Mouse (Mus musculus) E14TG2a.4 (cell line): ENCODE results near the gene Kcnh1.

Source experiments
- H3K27me3 ChIP-seq: 2 replicates; pipeline ENCODE4 v1.6.1; 2014; ENCODE audit warnings: low read length, control low read depth; ENCODE audit not compliant: insufficient read depth
- H3K36me3 ChIP-seq: 2 replicates; pipeline ENCODE4 v1.6.1; 2014; ENCODE audit warnings: low read length, control low read depth; ENCODE audit not compliant: insufficient read depth
- H3K4me1 ChIP-seq: replicated peaks from 2 replicates; pipeline ENCODE4 v1.6.1; 2014; ENCODE audit warnings: low read depth, low read length, control low read depth
- H3K4me3 ChIP-seq: replicated peaks from 2 replicates; pipeline ENCODE4 v1.5.1; 2014; ENCODE audit warnings: mild to moderate bottlenecking, low read length
- H3K9me3 ChIP-seq: 2 replicates; pipeline ENCODE4 v1.6.1; 2014; ENCODE audit warnings: low read length, control low read depth
- CTCF ChIP-seq: conservative IDR thresholded peaks from 2 replicates; pipeline ENCODE4 v1.5.1; 2014; ENCODE audit warnings: low read length
- NANOG ChIP-seq: IDR thresholded peaks from 2 replicates; pipeline ENCODE4 v1.6.1; 2014; ENCODE audit warnings: borderline replicate concordance, low read length, mixed read lengths
- POU5F1 ChIP-seq: IDR thresholded peaks from 2 replicates; pipeline ENCODE4 v1.6.1; 2014; ENCODE audit warnings: low read length, borderline replicate concordance

Kcnh1 gene

GRCm38 (mm10) chr1:192314044-192314443 lies 123.5 kb downstream of the Kcnh1 start:
- H3K27me3 ChIP-seq: no peaks in the 10 kb centered on the region

GRCm38 (mm10) chr1:192315392-192316070 lies 125.0 kb downstream of the Kcnh1 start:
- peaks cover 14% of the 10 kb centered on the region for H3K4me1 ChIP-seq
- TF ChIP-seq CTCF (no peak), NANOG (no peak), POU5F1 (no peak)
- no peaks in the 10 kb centered on the region for H3K36me3 ChIP-seq
- no peak overlapping the region for H3K4me3 ChIP-seq
- H3K9me3 ChIP-seq: no peaks in the 10 kb centered on the region
- no peaks in the 10 kb centered on the region for H3K27me3 ChIP-seq

More at GRCm38 (mm10) chr1:192314044-192314443, 123.5 kb downstream of the Kcnh1 start:
- TF ChIP-seq NANOG (no peak), POU5F1 (no peak), CTCF (no peak)
- no peaks in the 10 kb centered on the region for H3K36me3 ChIP-seq
- H3K4me1 ChIP-seq: peaks cover 14% of the 10 kb centered on the region
- H3K9me3 ChIP-seq: no peaks in the 10 kb centered on the region; the same call in 1 of the 2 replicates
- H3K4me3 ChIP-seq: no peak overlapping the region

GRCm38 (mm10) chr1:192324223-192324622 lies 133.6 kb downstream of the Kcnh1 start:
- Histone ChIP-seq H3K9me3 (no peaks in the 10 kb centered on the region), H3K27me3 (no peaks in the 10 kb centered on the region), H3K4me1 (no peaks in the 10 kb centered on the region), H3K4me3 (no peak overlapping the region), H3K36me3 (no peaks in the 10 kb centered on the region)
- TF ChIP-seq NANOG: no peak
- TF ChIP-seq CTCF: no peak
- no peak for TF ChIP-seq POU5F1

GRCm38 (mm10) chr1:192327052-192327451 lies 136.5 kb downstream of the Kcnh1 start:
- Histone ChIP-seq H3K9me3 (no peaks in the 10 kb centered on the region), H3K4me1 (no peaks in the 10 kb centered on the region), H3K4me3 (no peak overlapping the region), H3K36me3 (no peaks in the 10 kb centered on the region), H3K27me3 (no peaks in the 10 kb centered on the region)
- no peak for TF ChIP-seq NANOG
- no peak for TF ChIP-seq POU5F1
- TF ChIP-seq CTCF: no peak

- Histone ChIP-seq H3K9me3 (no peaks in the 10 kb centered on the region), H3K27me3 (no peaks in the 10 kb centered on the region), H3K4me1 (no peaks in the 10 kb centered on the region), H3K4me3 (no peak overlapping the region), H3K36me3 (no peaks in the 10 kb centered on the region)
- no peak for TF ChIP-seq POU5F1
- no peak for TF ChIP-seq CTCF
- no peak for TF ChIP-seq NANOG
Measured at GRCm38 (mm10) chr1:192331207-192331606, 140.6 kb downstream of the Kcnh1 start.

GRCm38 (mm10) chr1:192336029-192336428 lies 145.5 kb downstream of the Kcnh1 start:
- peaks cover 8% of the 10 kb centered on the region; the same call in 1 of the 2 replicates for H3K27me3 ChIP-seq
- H3K36me3 ChIP-seq: no peaks in the 10 kb centered on the region
- TF ChIP-seq NANOG: no peak
- TF ChIP-seq CTCF: no peak
- TF ChIP-seq POU5F1: no peak
- no peaks in the 10 kb centered on the region for H3K4me1 ChIP-seq
- no peak overlapping the region for H3K4me3 ChIP-seq
- H3K9me3 ChIP-seq: peaks cover 17% of the 10 kb centered on the region

- no peak for TF ChIP-seq CTCF
- no peak for TF ChIP-seq NANOG
- no peak for TF ChIP-seq POU5F1
- Histone ChIP-seq H3K9me3 (peaks cover 21% of the 10 kb centered on the region), H3K4me3 (no peak overlapping the region)
Measured at GRCm38 (mm10) chr1:192339361-192340077, 148.9 kb downstream of the Kcnh1 start.

GRCm38 (mm10) chr1:192341774-192342173 lies 151.2 kb downstream of the Kcnh1 start:
- no peaks in the 10 kb centered on the region for H3K4me1 ChIP-seq
- TF ChIP-seq CTCF: no peak
- TF ChIP-seq POU5F1: no peak
- TF ChIP-seq NANOG: no peak
- H3K36me3 ChIP-seq: no peaks in the 10 kb centered on the region
- H3K4me3 ChIP-seq: no peak overlapping the region
- peaks cover 21% of the 10 kb centered on the region for H3K9me3 ChIP-seq
- H3K27me3 ChIP-seq: peaks cover 10% of the 10 kb centered on the region; the same call in 1 of the 2 replicates

More at GRCm38 (mm10) chr1:192339361-192340077, 148.9 kb downstream of the Kcnh1 start:
- H3K36me3 ChIP-seq: no peaks in the 10 kb centered on the region
- H3K27me3 ChIP-seq: peaks cover 8% of the 10 kb centered on the region; the same call in 1 of the 2 replicates
- H3K4me1 ChIP-seq: no peaks in the 10 kb centered on the region
